Mouse (Mus musculus): ENCODE measurements at regions not wholly inside any gene's neighbourhood (a gene's known extent, or its start where the extent isn't known, plus 50 kb on each side); places are given as distances from the start of the nearest gene placed in this dataset.

GRCm38 (mm10) chr1:41825223-41825622 is 870.3 kb upstream of the Pou3f3 start:
- Histone ChIP-seq H3K9ac (replicated peaks; ENCODE audit: low read depth) (no peak overlapping the region), H3K4me1 (ENCODE audit: insufficient read depth, low read depth, low read length) (no peaks in the 10 kb centered on the region), H3K27ac (ENCODE audit: low read length) (no peak overlapping the region), H3K27me3 (replicated peaks; ENCODE audit: insufficient read depth, low read length) (no peaks in the 10 kb centered on the region), H3K4me2 (replicated peaks; ENCODE audit: low read depth, low read length) (no peak overlapping the region), H3K4me3 (ENCODE audit: low read depth, low read length) (no peak overlapping the region), H3K36me3 (ENCODE audit: insufficient read depth, low read length) (no peaks in the 10 kb centered on the region), H3K9me3 (ENCODE audit: low read length) (no peaks in the 10 kb centered on the region)
- DNase-seq (ENCODE audit: low spot score) = no peak
- no peak for ATAC-seq
- TF ChIP-seq EP300 (IDR thresholded peaks at IDR 0.05) = no peak
- TF ChIP-seq CTCF (IDR thresholded peaks at IDR 0.05) = no peak
- WGBS = 62% methylated on average over 4 of the region's 4 CpGs

DNA sequence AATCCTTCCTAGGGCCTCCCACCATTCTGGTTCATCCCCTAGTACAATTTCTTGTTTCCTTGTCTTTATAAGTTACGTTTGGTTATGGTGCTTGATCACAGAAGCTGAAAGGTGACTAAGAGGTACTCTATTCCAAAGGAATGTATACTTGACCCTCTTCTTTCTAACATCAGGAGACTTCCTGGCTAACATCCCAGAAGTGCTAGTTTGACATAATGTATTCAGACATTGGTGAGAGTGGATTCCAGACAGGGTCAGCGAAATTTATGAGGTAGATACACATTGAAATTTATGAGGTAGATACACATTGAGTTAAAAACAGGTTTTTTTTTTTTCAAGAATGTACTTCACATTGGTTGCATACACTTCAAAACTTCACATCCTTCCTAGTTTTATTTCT is 863.9 kb upstream of the Pou3f3 start:
- H3K4me1 ChIP-seq (ENCODE audit: insufficient read depth, low read depth, low read length) = no peaks in the 10 kb centered on the region
- ATAC-seq = no peak
- H3K9ac ChIP-seq (replicated peaks; ENCODE audit: low read depth) = no peak overlapping the region
- DNase-seq (ENCODE audit: low spot score) = no peak
- no peaks in the 10 kb centered on the region for H3K27me3 ChIP-seq (replicated peaks; ENCODE audit: insufficient read depth, low read length)
- no peak overlapping the region for H3K27ac ChIP-seq (ENCODE audit: low read length)
- H3K9me3 ChIP-seq (ENCODE audit: low read length) = no peaks in the 10 kb centered on the region
- WGBS = 40% methylated on average over 2 of the region's 2 CpGs
- H3K4me2 ChIP-seq (replicated peaks; ENCODE audit: low read depth, low read length) = no peak overlapping the region
- no peak overlapping the region for H3K4me3 ChIP-seq (ENCODE audit: low read depth, low read length)
- H3K36me3 ChIP-seq (ENCODE audit: insufficient read depth, low read length) = no peaks in the 10 kb centered on the region
- TF ChIP-seq CTCF (IDR thresholded peaks at IDR 0.05) (no peak), EP300 (IDR thresholded peaks at IDR 0.05) (no peak)
